Mouse (Mus musculus) layer of hippocampus, adult 11-12 months (tissue): ENCODE measurements at regions not wholly inside any gene's neighbourhood (a gene's known extent, or its start where the extent isn't known, plus 50 kb on each side); places are given as distances from the start of the nearest gene placed in this dataset.

ENCODE experiments used
- DNase-seq: peaks from one replicate; pipeline ENCODE4 v3.0.0; 2022; ENCODE audit warnings: low spot score

- DNase-seq, result no peak
These were observed 266.1 kb upstream of the Ptger4 start for GRCm38 (mm10) chr15:5510056-5510455.

GRCm38 (mm10) chr15:5511046-5511445, 267.1 kb upstream of the Ptger4 start:
- no peak for DNase-seq

- no peak for DNase-seq
These were observed 268.6 kb upstream of the Ptger4 start for GRCm38 (mm10) chr15:5512546-5512945.

GRCm38 (mm10) chr15:5513146-5513545, 269.2 kb upstream of the Ptger4 start:
- DNase-seq, result no peak

- no peak for DNase-seq
These were observed 270.2 kb upstream of the Ptger4 start for GRCm38 (mm10) chr15:5514217-5514616.

GRCm38 (mm10) chr15:5517244-5517966, 273.4 kb upstream of the Ptger4 start:
- DNase-seq, result peak; percentile 5

- DNase-seq, result no peak
These were observed 275.6 kb upstream of the Ptger4 start for GRCm38 (mm10) chr15:5519552-5519951.

- no peak for DNase-seq
These were observed 276.0 kb upstream of the Ptger4 start for GRCm38 (mm10) chr15:5519997-5520396.

- no peak for DNase-seq
These were observed 284.6 kb upstream of the Ptger4 start for GRCm38 (mm10) chr15:5528619-5529018.

- no peak for DNase-seq
These were observed 289.7 kb upstream of the Ptger4 start for GRCm38 (mm10) chr15:5533656-5534055.

GRCm38 (mm10) chr15:5537432-5537831, 293.4 kb upstream of the Ptger4 start:
- no peak for DNase-seq

- no peak for DNase-seq
These were observed 295.4 kb upstream of the Ptger4 start for GRCm38 (mm10) chr15:5539301-5539928.

GRCm38 (mm10) chr15:5554526-5554925, 310.5 kb upstream of the Ptger4 start:
- DNase-seq, result no peak

- DNase-seq, result no peak
These were observed 310.9 kb upstream of the Ptger4 start for GRCm38 (mm10) chr15:5554926-5555325.

- DNase-seq, result no peak
These were observed 311.5 kb upstream of the Ptger4 start for GRCm38 (mm10) chr15:5555381-5556066.

- DNase-seq, result no peak
These were observed 317.8 kb upstream of the Ptger4 start for GRCm38 (mm10) chr15:5561783-5562182.

GRCm38 (mm10) chr15:5574366-5574765, 330.4 kb upstream of the Ptger4 start:
- DNase-seq, result no peak

- no peak for DNase-seq
These were observed 335.6 kb upstream of the Ptger4 start for GRCm38 (mm10) chr15:5579559-5579958.

GRCm38 (mm10) chr15:5580416-5580815, 336.4 kb upstream of the Ptger4 start:
- no peak for DNase-seq

- DNase-seq, result no peak
These were observed 340.4 kb upstream of the Ptger4 start for GRCm38 (mm10) chr15:5584381-5584780.

GRCm38 (mm10) chr15:5604732-5605266, 360.8 kb upstream of the Ptger4 start:
- no peak for DNase-seq

- no peak for DNase-seq
These were observed 363.5 kb upstream of the Ptger4 start for GRCm38 (mm10) chr15:5607533-5607932.

GRCm38 (mm10) chr15:5623021-5623420, 379.0 kb upstream of the Ptger4 start:
- DNase-seq, result no peak
